Mouse (Mus musculus): ENCODE measurements around the gene Smim6.

GRCm38 (mm10) chr11:115906521-115906920 is 5.3 kb upstream of the Smim6 start:
- TF ChIP-seq KAT2A (conservative IDR thresholded peaks at IDR 0.05; ENCODE audit: low read depth, low read length) (no peak), HCFC1 (IDR thresholded peaks at IDR 0.05; ENCODE audit: low read depth, low read length) (no peak), CHD1 (IDR thresholded peaks at IDR 0.05; ENCODE audit: low read depth, low read length) (no peak), SMC3 (IDR thresholded peaks at IDR 0.05; ENCODE audit: low read depth, low read length) (no peak), CTCF (IDR thresholded peaks at IDR 0.05 in 2 of 3, conservative IDR thresholded peaks at IDR 0.05 in 1 of 3; ENCODE audit: control insufficient read depth in 1 of 3, insufficient read depth in 1 of 3, low read depth in 2 of 3, low read length in 3 of 3, poor library complexity in 1 of 3, severe bottlenecking in 1 of 3) (no peak), MYC (IDR thresholded peaks at IDR 0.05; ENCODE audit: low read depth, low read length) (no peak), POLR2A (IDR thresholded peaks at IDR 0.05; ENCODE audit: control insufficient read depth in 1 of 2, insufficient read depth in 1 of 2, low read depth in 1 of 2, low read length in 2 of 2, poor library complexity in 1 of 2) (peak in 1 of 2 experiments; percentile 33; a peak in 1 of 4 replicates), GABPA (IDR thresholded peaks at IDR 0.05; ENCODE audit: low read depth, low read length) (no peak), ZKSCAN1 (IDR thresholded peaks at IDR 0.05; ENCODE audit: low read depth, low read length) (no peak)

Data from MEL (cell line).